Mouse (Mus musculus) intestine, embryonic 14.5 days (tissue): Measurements from ENCODE around the gene Iqsec2. TPM values are rescaled to one million over a fixed set of nuclear protein-coding genes. Genes with fewer than 3 reads are reported as not detected.

Experiments used
- ATAC-seq: fragments of 200-750 bp; cut with Nextera tagmentation; replicated peaks from 2 replicates; pipeline ENCODE4 v1.8.0; 2017; ENCODE audit warnings: low read depth, moderate number of reproducible peaks, moderate TSS enrichment, moderate library complexity; ENCODE audit not compliant: low FRiP score, low TSS enrichment
- DNase-seq: peaks from one replicate; pipeline ENCODE4 v3.0.0-alpha.2; 2018; ENCODE audit warnings: low spot score
- H3K27ac ChIP-seq: fragments of 300-500 bp; sonication (generic); 2 replicates; pipeline ENCODE4 v1.5.1; 2014; ENCODE audit warnings: low read depth, mild to moderate bottlenecking, control low read depth
- H3K27me3 ChIP-seq: fragments of 300-500 bp; sonication (generic); replicated peaks from 2 replicates; pipeline ENCODE4 v1.6.1; 2014; ENCODE audit warnings: low read length, control low read depth; ENCODE audit not compliant: control insufficient read depth, insufficient read depth
- H3K36me3 ChIP-seq: fragments of 300-500 bp; sonication (generic); 2 replicates; pipeline ENCODE4 v1.6.1; 2014; ENCODE audit warnings: low read length, control low read depth; ENCODE audit not compliant: control insufficient read depth, insufficient read depth
- H3K4me1 ChIP-seq: fragments of 300-500 bp; sonication (generic); replicated peaks from 2 replicates; pipeline ENCODE4 v1.6.1; 2014; ENCODE audit warnings: low read length, control low read depth, mixed read lengths; ENCODE audit not compliant: control insufficient read depth, insufficient read depth
- H3K4me2 ChIP-seq: fragments of 300-500 bp; sonication (generic); 2 replicates; pipeline ENCODE4 v1.6.1; 2014; ENCODE audit warnings: low read length
- H3K4me3 ChIP-seq: fragments of 300-500 bp; sonication (generic); 2 replicates; pipeline ENCODE4 v1.5.1; 2014; ENCODE audit warnings: low read depth, low read length, control low read depth, mixed read lengths
- H3K9ac ChIP-seq: fragments of 300-500 bp; sonication (generic); 2 replicates; pipeline ENCODE4 v1.6.1; 2014; ENCODE audit warnings: mild to moderate bottlenecking, low read length
- H3K9me3 ChIP-seq: fragments of 300-500 bp; sonication (generic); 2 replicates; pipeline ENCODE4 v1.6.1; 2016; ENCODE audit warnings: low read length, control low read depth; ENCODE audit not compliant: control insufficient read depth
- WGBS: fragments of 180-500 bp; shearing (Covaris S2); extraction: QIAGEN DNeasy Blood & Tissue Kit; methylation state at CpG from one replicate; pipeline ENCODE4 v1.1.7; 2014; 5-methylcytosine and 5-hydroxymethylcytosine counted together
- polyA plus RNA-seq: library from polyadenylated mRNA; unstranded; fragments of >200 nt; fragmentation: Nextera tagmentation; extraction: Ambion mirVana; gene quantifications from 2 replicates; pipeline ENCODE4 v1.2.1, GENCODE M21; 2014

The Iqsec2 gene
- polyA plus RNA-seq, 1 experiment from 2014 or later = 3.4 TPM

- H3K27me3 ChIP-seq = peaks cover 42% of the 10 kb centered on the region
- 95% methylated on average over 1 of the region's 1 CpGs for WGBS
- no peak overlapping the region for H3K4me3 ChIP-seq
- no peaks in the 10 kb centered on the region for H3K9me3 ChIP-seq
- DNase-seq (no peak), ATAC-seq (no peak)
- no peaks in the 10 kb centered on the region for H3K36me3 ChIP-seq
- H3K4me1 ChIP-seq = no peaks in the 10 kb centered on the region
- H3K9ac ChIP-seq = no peak overlapping the region
- no peak overlapping the region for H3K27ac ChIP-seq
- H3K4me2 ChIP-seq = no peak overlapping the region
Observed at GRCm38 (mm10) chrX:152191266-152191665, 47.2 kb downstream of the Iqsec2 start.

- DNase-seq (no peak), ATAC-seq (no peak)
- peaks cover 30% of the 10 kb centered on the region for H3K27me3 ChIP-seq
- H3K27ac ChIP-seq = no peak overlapping the region
- no peaks in the 10 kb centered on the region for H3K9me3 ChIP-seq
- H3K4me2 ChIP-seq = no peak overlapping the region
- H3K4me3 ChIP-seq = no peak overlapping the region
- H3K4me1 ChIP-seq = no peaks in the 10 kb centered on the region
- WGBS = 76% methylated on average over 1 of the region's 1 CpGs
- no peaks in the 10 kb centered on the region for H3K36me3 ChIP-seq
- no peak overlapping the region for H3K9ac ChIP-seq
Observed at GRCm38 (mm10) chrX:152197814-152198648, 54.0 kb downstream of the Iqsec2 start.

- no peaks in the 10 kb centered on the region for H3K36me3 ChIP-seq
- H3K27me3 ChIP-seq = peaks cover 30% of the 10 kb centered on the region
- WGBS = 23% methylated on average over 4 of the region's 4 CpGs
- H3K27ac ChIP-seq = no peak overlapping the region
- H3K9me3 ChIP-seq = no peaks in the 10 kb centered on the region
- ATAC-seq (no peak), DNase-seq (no peak)
- H3K4me1 ChIP-seq = no peaks in the 10 kb centered on the region
- no peak overlapping the region for H3K4me2 ChIP-seq
- no peak overlapping the region for H3K9ac ChIP-seq
- H3K4me3 ChIP-seq = no peak overlapping the region
Observed at GRCm38 (mm10) chrX:152201737-152202421, 57.8 kb downstream of the Iqsec2 start.

DNA sequence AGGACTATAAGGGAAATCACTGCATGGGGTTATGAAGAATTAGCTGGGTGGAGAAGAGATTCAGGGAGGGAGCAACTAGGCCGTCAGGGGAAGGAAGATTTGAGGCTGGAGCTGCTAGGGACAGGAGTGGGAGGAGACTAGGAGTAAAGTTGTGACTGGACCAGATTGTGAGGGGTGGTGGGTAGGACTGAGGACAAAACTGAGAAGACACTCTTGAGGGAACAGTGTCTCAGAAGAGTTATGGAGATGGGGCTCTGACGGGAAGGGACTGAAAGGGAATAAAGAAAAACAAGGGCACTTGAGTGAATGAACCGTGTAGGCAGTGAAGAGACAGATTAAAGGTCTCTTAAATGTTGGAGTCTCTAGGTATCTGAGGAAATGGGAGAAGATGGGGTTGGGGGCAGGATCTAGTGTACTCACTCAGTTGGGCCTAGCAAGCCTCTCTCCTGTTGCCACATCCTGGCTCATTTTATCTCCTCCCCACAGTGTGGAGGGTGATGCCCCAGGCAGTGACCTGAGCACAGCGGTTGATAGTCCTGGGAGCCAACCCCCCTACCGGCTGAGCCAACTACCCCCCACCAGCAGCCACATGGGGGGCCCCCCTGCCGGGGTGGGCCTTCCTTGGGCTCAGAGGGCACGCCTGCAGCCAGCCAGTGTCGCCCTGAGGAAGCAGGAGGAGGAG lies 58.5 kb downstream of the Iqsec2 start:
- DNase-seq (no peak), ATAC-seq (no peak)
- H3K36me3 ChIP-seq = no peaks in the 10 kb centered on the region
- peaks cover 31% of the 10 kb centered on the region for H3K27me3 ChIP-seq
- no peak overlapping the region for H3K27ac ChIP-seq
- no peak overlapping the region for H3K9ac ChIP-seq
- H3K4me1 ChIP-seq = no peaks in the 10 kb centered on the region
- H3K9me3 ChIP-seq = no peaks in the 10 kb centered on the region
- H3K4me2 ChIP-seq = no peak overlapping the region
- WGBS = 41% methylated on average over 8 of the region's 8 CpGs
- H3K4me3 ChIP-seq = no peak overlapping the region

- no peaks in the 10 kb centered on the region for H3K36me3 ChIP-seq
- no peak overlapping the region for H3K27ac ChIP-seq
- H3K4me2 ChIP-seq = no peak overlapping the region
- H3K9ac ChIP-seq = no peak overlapping the region
- DNase-seq (no peak), ATAC-seq (no peak)
- H3K4me3 ChIP-seq = no peak overlapping the region
- no peaks in the 10 kb centered on the region for H3K4me1 ChIP-seq
- WGBS = 86% methylated on average over 4 of the region's 4 CpGs
- peaks cover 32% of the 10 kb centered on the region for H3K27me3 ChIP-seq
- H3K9me3 ChIP-seq = no peaks in the 10 kb centered on the region
Observed at GRCm38 (mm10) chrX:152203247-152203646, 59.2 kb downstream of the Iqsec2 start.

GRCm38 (mm10) chrX:152205486-152205885 lies 61.4 kb downstream of the Iqsec2 start:
- Histone ChIP-seq H3K27me3 (peaks cover 35% of the 10 kb centered on the region; the same call in 1 of the 2 replicates), H3K9me3 (no peaks in the 10 kb centered on the region), H3K4me3 (no peak overlapping the region), H3K27ac (no peak overlapping the region), H3K4me2 (no peak overlapping the region), H3K36me3 (no peaks in the 10 kb centered on the region), H3K4me1 (no peaks in the 10 kb centered on the region), H3K9ac (no peak overlapping the region)
- 92% methylated on average over 1 of the region's 1 CpGs for WGBS
- DNase-seq (no peak), ATAC-seq (no peak)

DNA sequence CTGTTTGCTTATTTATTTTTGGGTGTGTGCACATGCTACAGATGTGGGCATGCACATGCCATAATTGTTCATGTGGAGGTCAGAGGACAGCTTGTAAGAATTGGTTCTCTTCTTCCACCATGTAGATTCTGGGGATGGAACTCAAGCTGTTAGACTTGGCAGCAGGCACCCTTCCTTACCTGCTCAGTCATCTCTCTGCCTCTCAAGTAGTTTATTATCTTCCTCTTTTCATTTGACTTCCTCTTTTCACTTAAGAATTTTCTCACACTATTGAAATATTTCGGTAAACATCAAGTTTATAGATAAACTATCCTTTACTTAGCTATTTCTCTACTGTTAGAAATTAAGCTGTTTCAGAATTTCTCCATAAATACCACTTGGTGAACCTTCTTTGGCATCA lies 70.6 kb downstream of the Iqsec2 start:
- H3K36me3 ChIP-seq = no peaks in the 10 kb centered on the region
- H3K4me3 ChIP-seq = no peak overlapping the region
- DNase-seq (no peak), ATAC-seq (no peak)
- H3K9ac ChIP-seq = no peak overlapping the region
- H3K4me2 ChIP-seq = no peak overlapping the region
- WGBS = 79% methylated on average over 1 of the region's 1 CpGs
- H3K27me3 ChIP-seq = peaks cover 42% of the 10 kb centered on the region
- no peaks in the 10 kb centered on the region for H3K9me3 ChIP-seq
- H3K27ac ChIP-seq = no peak overlapping the region
- H3K4me1 ChIP-seq = no peaks in the 10 kb centered on the region

GRCm38 (mm10) chrX:152218529-152218928 lies 74.5 kb downstream of the Iqsec2 start:
- ATAC-seq (no peak), DNase-seq (no peak)
- no peak overlapping the region for H3K4me2 ChIP-seq
- H3K9me3 ChIP-seq = no peaks in the 10 kb centered on the region
- WGBS = 91% methylated on average over 2 of the region's 2 CpGs
- no peak overlapping the region for H3K4me3 ChIP-seq
- no peak overlapping the region for H3K27ac ChIP-seq
- H3K9ac ChIP-seq = no peak overlapping the region
- H3K27me3 ChIP-seq = peaks cover 36% of the 10 kb centered on the region
- no peaks in the 10 kb centered on the region for H3K4me1 ChIP-seq
- no peaks in the 10 kb centered on the region for H3K36me3 ChIP-seq
